Mouse (Mus musculus) spleen, adult 2 months (tissue): Measurements from ENCODE around the gene Adgrg2. TPM values are rescaled to one million over a fixed set of nuclear protein-coding genes. Genes with fewer than 3 reads are reported as not detected.

Experiments used
- DNase-seq, 2 experiments: peaks; one replicate each; pipeline versions ENCODE4 v3.0.0 to v3.0.0-alpha.2; 2012 to 2021; ENCODE audit warnings: low spot score in 2 of 2, low read depth in 1 of 2
- H3K27ac ChIP-seq: fragments of 200-500 bp; 2 replicates; pipeline ENCODE4 v1.5.1; 2012; ENCODE audit warnings: low read length, inconsistent platforms; ENCODE audit not compliant: insufficient read depth
- H3K27me3 ChIP-seq: fragments of 200-500 bp; 2 replicates; pipeline ENCODE4 v1.6.1; 2012; ENCODE audit warnings: mild to moderate bottlenecking, moderate library complexity, low read length, inconsistent platforms; ENCODE audit not compliant: control insufficient read depth, insufficient read depth
- H3K36me3 ChIP-seq: fragments of 200-500 bp; 2 replicates; pipeline ENCODE4 v1.6.1; 2012; ENCODE audit warnings: mild to moderate bottlenecking, low read length, inconsistent platforms; ENCODE audit not compliant: control insufficient read depth, insufficient read depth
- H3K4me1 ChIP-seq: fragments of 200-500 bp; 2 replicates; pipeline ENCODE4 v1.6.1; 2011; ENCODE audit warnings: inconsistent platforms; ENCODE audit not compliant: control insufficient read depth, insufficient read depth, insufficient read length
- H3K4me3 ChIP-seq: fragments of 200-500 bp; 2 replicates; pipeline ENCODE4 v1.5.1; 2011; ENCODE audit warnings: mild to moderate bottlenecking, inconsistent platforms; ENCODE audit not compliant: insufficient read depth, insufficient read length; ENCODE audit errors: extremely low read depth
- CTCF ChIP-seq: fragments of 200-500 bp; IDR thresholded peaks from 2 replicates; pipeline ENCODE4 v1.5.1; 2011; ENCODE audit warnings: mild to moderate bottlenecking, inconsistent platforms; ENCODE audit not compliant: insufficient read depth, insufficient read length, insufficient replicate concordance; ENCODE audit errors: extremely low read depth
- POLR2A ChIP-seq: fragments of 200-500 bp; IDR thresholded peaks from 2 replicates; pipeline ENCODE4 v1.6.1; 2011; ENCODE audit warnings: low read depth, low read length, inconsistent platforms
- WGBS: fragments of 180-500 bp; shearing (Covaris S2); methylation state at CpG from one replicate; pipeline ENCODE4 v1.1.7; 2018; 5-methylcytosine and 5-hydroxymethylcytosine counted together
- polyA plus RNA-seq: library from polyadenylated mRNA; depleted of rRNA; stranded (reverse); fragments of >200 nt; gene quantifications from 2 replicates; pipeline ENCODE4 v1.2.3, GENCODE M21; 2012

Adgrg2 gene
- polyA plus RNA-seq, 1 experiment = 1.2 TPM

GRCm38 (mm10) chrX:160496473-160496872 is 106.0 kb downstream of the Adgrg2 start:
- no peaks in the 10 kb centered on the region for H3K4me1 ChIP-seq
- DNase-seq = no peak
- whole genome bisulfite sequencing = 44% methylated on average over 5 of the region's 5 CpGs
- no peak overlapping the region for H3K4me3 ChIP-seq
- H3K36me3 ChIP-seq = no peaks in the 10 kb centered on the region
- H3K27ac ChIP-seq = no peak overlapping the region
- no peaks in the 10 kb centered on the region for H3K27me3 ChIP-seq
- TF ChIP-seq POLR2A (no peak), CTCF (no peak)

- no peak overlapping the region for H3K27ac ChIP-seq
- H3K4me1 ChIP-seq = no peaks in the 10 kb centered on the region
- no peak overlapping the region for H3K4me3 ChIP-seq
- TF ChIP-seq POLR2A = no peak
- 91% methylated on average over 3 of the region's 3 CpGs for WGBS
- H3K27me3 ChIP-seq = no peaks in the 10 kb centered on the region
- H3K36me3 ChIP-seq = no peaks in the 10 kb centered on the region
- no peak for DNase-seq
These were observed 110.6 kb downstream of the Adgrg2 start for GRCm38 (mm10) chrX:160501095-160501494.

GRCm38 (mm10) chrX:160501687-160502047 is 111.2 kb downstream of the Adgrg2 start:
- Histone ChIP-seq H3K36me3 (no peaks in the 10 kb centered on the region), H3K27ac (no peak overlapping the region), H3K27me3 (no peaks in the 10 kb centered on the region), H3K4me3 (peak overlapping the region; percentile 92), H3K4me1 (no peaks in the 10 kb centered on the region)
- TF ChIP-seq POLR2A (no peak), CTCF (no peak)
- DNase-seq = no peak
- WGBS = 27% methylated on average over 12 of the region's 12 CpGs

DNA sequence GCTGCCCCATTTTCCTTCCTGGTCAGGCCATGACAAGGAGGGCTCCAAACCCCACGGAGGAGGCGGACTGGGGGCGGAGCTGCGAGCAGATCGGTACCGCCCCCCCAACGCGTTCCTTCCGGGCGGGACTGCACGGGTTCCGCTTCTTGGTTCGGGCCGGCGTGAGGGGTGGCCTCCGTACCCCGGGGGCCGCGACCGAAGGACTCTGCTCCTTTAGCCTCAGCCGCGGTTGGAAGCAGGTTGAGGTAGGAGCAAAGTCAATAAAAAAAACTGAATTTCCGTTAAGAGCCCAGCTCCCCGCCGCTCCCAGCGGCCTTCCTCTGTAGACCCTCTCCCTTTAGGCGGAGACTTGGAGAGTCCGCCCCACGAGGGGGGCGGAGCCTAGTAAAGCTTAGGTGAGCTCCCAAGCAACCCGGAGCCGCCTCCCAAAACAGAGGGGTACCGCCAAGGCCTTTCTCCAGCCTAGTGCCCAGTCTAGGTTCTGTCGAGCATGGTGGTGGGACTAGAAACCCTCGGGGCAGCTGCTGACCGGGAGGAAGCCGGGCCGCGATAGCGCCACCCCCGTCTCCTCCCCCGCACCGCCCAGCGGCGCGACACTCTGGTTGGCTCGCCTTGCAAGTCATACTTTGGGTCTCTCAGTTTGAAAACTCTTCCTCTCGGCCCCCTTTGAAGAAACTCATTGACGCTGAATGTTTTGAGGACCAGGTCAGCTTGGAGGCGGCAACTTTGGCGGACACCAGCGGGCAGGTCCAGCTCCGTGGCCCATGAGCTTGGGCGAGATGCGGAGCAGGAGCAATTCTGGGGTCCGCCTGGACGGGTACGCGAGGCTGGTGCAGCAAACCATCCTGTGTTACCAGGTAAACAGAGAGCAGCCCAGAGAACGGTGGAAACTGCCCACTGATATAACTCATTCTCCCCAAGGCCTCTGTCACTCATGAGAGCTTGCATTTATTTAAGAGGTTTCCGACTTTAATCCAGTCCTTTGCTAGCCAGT is 111.9 kb downstream of the Adgrg2 start, which contains the start of gene Phka2:
Gene Phka2, plus strand, starts transcription at position 119 of the 994 bp plus-strand sequence.
- Histone ChIP-seq H3K4me1 (no peaks in the 10 kb centered on the region), H3K27ac (peak within 1 kb of the TSS; percentile 93), H3K4me3 (peak within 1 kb of the TSS; percentile 92), H3K36me3 (no peaks in the 10 kb centered on the region), H3K27me3 (no peaks in the 10 kb centered on the region)
- 22% methylated on average over 61 of the region's 61 CpGs for WGBS
- peak; percentile 66 to 78 for DNase-seq
- TF ChIP-seq POLR2A (no peak), CTCF (no peak)

DNA sequence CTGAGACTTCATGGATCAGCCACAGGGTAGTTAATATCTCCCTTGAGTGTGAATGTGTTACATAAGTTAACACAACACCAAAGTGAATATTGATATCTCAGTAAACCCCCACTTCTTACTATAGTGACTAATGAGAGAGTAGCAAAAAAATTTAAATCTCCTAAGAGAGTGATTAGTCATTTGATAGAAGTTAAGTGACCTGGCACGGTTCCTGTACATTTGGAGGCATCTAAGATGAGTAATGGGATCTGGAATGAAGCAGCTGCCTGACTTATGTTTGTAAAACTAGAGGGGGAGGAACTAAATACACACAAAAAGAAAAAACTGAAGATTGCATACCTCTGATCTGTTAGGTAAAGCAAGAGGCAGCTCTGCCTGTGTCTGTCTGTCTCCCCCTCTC is 118.6 kb downstream of the Adgrg2 start:
- Histone ChIP-seq H3K4me1 (no peaks in the 10 kb centered on the region), H3K27me3 (no peaks in the 10 kb centered on the region), H3K4me3 (no peak overlapping the region), H3K27ac (no peak overlapping the region), H3K36me3 (no peaks in the 10 kb centered on the region)
- TF ChIP-seq POLR2A (no peak), CTCF (no peak)
- DNase-seq = no peak
- 71% methylated on average over 1 of the region's 1 CpGs for WGBS

DNA sequence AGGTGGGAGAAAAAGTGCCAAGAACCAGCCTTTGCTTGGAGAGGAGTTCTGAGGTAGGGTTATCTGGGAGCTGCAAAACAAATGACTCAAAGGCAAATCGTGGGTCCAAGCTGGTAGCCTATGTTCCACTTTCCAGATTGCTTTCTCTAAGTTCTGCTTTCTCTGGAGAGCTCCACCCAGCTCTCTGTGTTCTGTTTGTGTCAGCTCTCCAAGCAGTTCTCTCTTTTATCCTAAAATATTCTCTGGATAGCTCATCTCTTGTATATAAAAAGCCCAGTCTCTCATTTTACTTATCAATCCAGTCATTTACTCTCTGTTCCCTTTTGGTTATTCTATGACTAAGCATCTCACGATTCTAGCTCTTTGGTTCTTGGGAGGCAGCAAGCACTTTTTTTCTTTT is 119.7 kb downstream of the Adgrg2 start:
- H3K4me1 ChIP-seq = no peaks in the 10 kb centered on the region
- no peaks in the 10 kb centered on the region for H3K27me3 ChIP-seq
- no peak for TF ChIP-seq POLR2A
- no peak for TF ChIP-seq CTCF
- DNase-seq = no peak
- H3K27ac ChIP-seq = no peak overlapping the region
- 40% methylated on average over 2 of the region's 2 CpGs for WGBS
- no peak overlapping the region for H3K4me3 ChIP-seq
- no peaks in the 10 kb centered on the region for H3K36me3 ChIP-seq

DNA sequence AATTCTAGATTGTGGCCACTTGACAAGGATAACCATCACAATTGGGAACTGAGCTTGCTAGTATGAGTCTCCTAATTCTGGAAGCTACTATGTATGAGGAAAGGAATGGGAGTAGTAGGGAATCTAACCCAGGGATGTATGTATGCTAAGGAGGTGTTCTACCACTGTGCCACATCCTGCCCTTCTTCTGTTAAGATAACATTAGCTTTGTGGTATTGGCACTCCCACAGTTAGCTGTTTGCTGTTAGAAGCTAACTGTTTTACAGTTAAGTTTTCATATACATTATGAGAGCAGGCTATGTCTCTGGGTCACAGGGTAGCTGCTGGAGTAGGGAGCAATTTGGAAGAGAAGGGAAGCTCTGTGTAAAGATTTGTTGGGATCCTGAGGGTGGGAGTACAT is 125.5 kb downstream of the Adgrg2 start:
- TF ChIP-seq POLR2A (no peak), CTCF (no peak)
- no peaks in the 10 kb centered on the region for H3K27me3 ChIP-seq
- no peak for DNase-seq
- no peak overlapping the region for H3K4me3 ChIP-seq
- no peaks in the 10 kb centered on the region for H3K4me1 ChIP-seq
- no peaks in the 10 kb centered on the region for H3K36me3 ChIP-seq
- no peak overlapping the region for H3K27ac ChIP-seq
